17 mouse cellular contexts compared by ENCODE assay signal in the genomic region with DNA sequence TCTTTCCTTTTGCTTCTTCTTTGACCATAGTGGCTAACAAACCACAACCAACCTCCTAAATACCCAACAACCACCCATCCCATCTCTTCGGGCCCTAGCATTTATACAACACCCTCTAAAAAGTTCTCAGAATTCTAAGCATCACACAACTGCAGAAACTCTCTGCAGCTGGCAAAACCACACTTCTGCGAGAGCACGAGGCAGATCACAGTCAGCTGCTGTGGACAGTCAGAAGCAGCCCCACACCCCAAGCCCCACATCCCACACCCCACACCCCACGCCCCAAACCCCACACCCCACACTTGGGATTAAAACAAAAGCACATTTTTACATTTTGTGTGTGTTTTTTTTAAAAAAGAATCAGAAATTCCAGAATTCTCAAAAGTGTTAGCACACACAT.
"Had no signal": no experiment of that assay in that cellular context is flagged by ENCODE, and none has a peak within 500 bp of the region (broad histone marks: within the 10 kb centered on the region; RNA-seq: fewer than 3 reads in every experiment).

No protein-coding gene starts in this region.

- H3K9me3 ChIP-seq: neural tube, embryonic 12.5 days; neural tube, embryonic 13.5 days; neural tube, embryonic 15.5 days; stomach, embryonic 15.5 days had no signal

- DNase-seq: retina, postnatal 1 day; right cerebral cortex, adult 18-20 months; right cerebral cortex, postnatal 14 days; right cerebral cortex, postnatal 25 days; right cerebral cortex, postnatal 4 days; spleen, adult 18-20 months; thymus, adult 18-20 months; thymus, adult 2 months; thymus, postnatal 14 days; thymus, postnatal 25 days; thymus, postnatal 36 days; thymus, postnatal 4 days had no signal

- H3K4me1 ChIP-seq: neural tube, embryonic 12.5 days; neural tube, embryonic 13.5 days; neural tube, embryonic 15.5 days; stomach, embryonic 15.5 days had no signal

- H3K9ac ChIP-seq: neural tube, embryonic 12.5 days; neural tube, embryonic 13.5 days; neural tube, embryonic 15.5 days; stomach, embryonic 15.5 days had no signal

- H3K36me3 ChIP-seq: neural tube, embryonic 12.5 days; neural tube, embryonic 13.5 days; neural tube, embryonic 15.5 days; stomach, embryonic 15.5 days had no signal

- H3K27ac ChIP-seq: neural tube, embryonic 12.5 days; neural tube, embryonic 13.5 days; neural tube, embryonic 15.5 days; stomach, embryonic 15.5 days; stomach, postnatal 0 days had no signal

- H3K4me2 ChIP-seq: neural tube, embryonic 12.5 days; neural tube, embryonic 13.5 days; neural tube, embryonic 15.5 days; stomach, embryonic 15.5 days had no signal

- H3K27me3 ChIP-seq: neural tube, embryonic 12.5 days; neural tube, embryonic 13.5 days; neural tube, embryonic 15.5 days; stomach, embryonic 15.5 days had no signal

- H3K4me3 ChIP-seq: neural tube, embryonic 12.5 days; neural tube, embryonic 13.5 days; neural tube, embryonic 15.5 days; stomach, embryonic 15.5 days had no signal
